Mouse (Mus musculus): ENCODE measurements around the gene Nfil3. TPM values are rescaled to one million over a fixed set of nuclear protein-coding genes. Genes with fewer than 3 reads are reported as not detected.
A peak's percentile ranks its signal among the peaks of the same experiment; 100 is the strongest.

The Nfil3 gene
- polyA plus RNA-seq, 1 experiment from 2014 or later = 45.6 TPM

GRCm38 (mm10) chr13:52962922-52963321 lies 18.0 kb downstream of the Nfil3 start:
- Histone ChIP-seq H3K27ac (no peak overlapping the region), H3K9ac (no peak overlapping the region), H3K36me3 (peaks cover 31% of the 10 kb centered on the region), H3K27me3 (no peaks in the 10 kb centered on the region), H3K4me2 (no peak overlapping the region), H3K4me1 (no peaks in the 10 kb centered on the region), H3K9me3 (no peaks in the 10 kb centered on the region), H3K4me3 (no peak overlapping the region)
- ATAC-seq (ENCODE audit: insufficient number of reproducible peaks, low FRiP score, low TSS enrichment, low read depth) = no peak
- WGBS = 90% methylated on average over 4 of the region's 4 CpGs

DNA sequence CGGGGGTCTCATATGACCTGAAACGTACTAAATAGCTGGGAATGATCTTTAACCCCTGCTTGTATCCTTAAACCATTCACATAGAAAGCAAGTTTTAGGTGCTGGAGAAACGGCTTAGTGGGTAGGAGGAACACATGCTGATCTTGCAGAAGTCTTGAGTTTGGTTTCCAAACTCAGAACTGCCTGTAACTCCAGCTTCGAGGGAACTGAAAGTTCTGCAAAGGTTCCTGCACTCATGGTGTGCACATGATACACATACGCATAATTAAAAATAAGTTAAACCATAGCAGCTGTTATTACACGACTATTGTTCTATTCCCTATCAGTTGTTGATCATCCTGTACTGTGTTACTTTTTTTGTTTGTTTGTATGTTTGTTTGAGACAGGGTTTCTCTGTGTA lies 18.5 kb downstream of the Nfil3 start:
- ATAC-seq (ENCODE audit: insufficient number of reproducible peaks, low FRiP score, low TSS enrichment, low read depth) = no peak
- no peak overlapping the region for H3K4me3 ChIP-seq
- WGBS = 82% methylated on average over 6 of the region's 6 CpGs
- no peaks in the 10 kb centered on the region for H3K9me3 ChIP-seq
- no peaks in the 10 kb centered on the region for H3K27me3 ChIP-seq
- no peak overlapping the region for H3K4me2 ChIP-seq
- peaks cover 26% of the 10 kb centered on the region for H3K36me3 ChIP-seq
- H3K9ac ChIP-seq = no peak overlapping the region
- H3K27ac ChIP-seq = no peak overlapping the region
- H3K4me1 ChIP-seq = no peaks in the 10 kb centered on the region

DNA sequence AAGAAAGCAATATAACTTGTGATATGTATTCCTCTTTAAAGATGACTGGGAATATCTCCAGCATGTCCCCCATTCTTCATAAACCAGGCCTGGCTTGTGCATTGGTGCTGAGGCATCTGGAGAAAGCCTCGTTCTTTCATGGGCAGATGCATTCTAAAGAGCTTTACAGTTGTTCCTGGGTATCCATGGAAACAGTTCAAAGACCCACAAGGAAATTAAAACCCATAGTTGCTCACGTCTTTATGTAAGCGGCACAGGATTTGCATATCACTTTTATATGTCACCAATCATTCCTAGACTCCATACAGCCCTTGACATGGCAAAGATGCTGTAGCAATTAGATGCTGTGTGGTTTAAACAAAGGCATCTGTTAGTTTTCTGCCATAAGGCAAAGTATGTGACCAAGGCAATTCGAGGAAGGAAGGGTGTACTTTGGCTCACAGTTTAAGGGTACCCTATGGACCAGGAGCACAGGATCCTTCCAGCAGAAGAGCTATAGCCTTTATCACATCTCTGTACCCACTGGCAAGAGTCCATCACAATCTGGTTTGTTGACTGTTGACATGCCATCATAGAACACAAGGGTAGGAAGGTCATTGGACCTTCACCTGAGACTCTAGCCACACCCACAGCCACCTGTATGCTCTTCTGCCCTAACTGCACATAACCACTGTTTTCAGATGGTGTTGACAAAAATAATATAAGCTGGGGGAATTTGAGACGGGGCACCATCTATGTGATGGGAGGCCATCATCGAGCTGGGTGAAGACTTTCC lies 26.9 kb downstream of the Nfil3 start:
- H3K27ac ChIP-seq = no peak overlapping the region
- WGBS = 84% methylated on average over 6 of the region's 6 CpGs
- no peak overlapping the region for H3K4me2 ChIP-seq

GRCm38 (mm10) chr13:52949211-52949610 lies 31.7 kb downstream of the Nfil3 start:
- no peak overlapping the region for H3K4me2 ChIP-seq
- no peaks in the 10 kb centered on the region for H3K4me1 ChIP-seq
- 62% methylated on average over 3 of the region's 3 CpGs for WGBS
- no peaks in the 10 kb centered on the region for H3K9me3 ChIP-seq
- H3K27me3 ChIP-seq = no peaks in the 10 kb centered on the region
- no peaks in the 10 kb centered on the region for H3K36me3 ChIP-seq
- no peak overlapping the region for H3K4me3 ChIP-seq
- H3K9ac ChIP-seq = no peak overlapping the region
- no peak overlapping the region for H3K27ac ChIP-seq
- ATAC-seq (ENCODE audit: insufficient number of reproducible peaks, low FRiP score, low TSS enrichment, low read depth) = no peak

More for the DNA sequence above, 26.9 kb downstream of the Nfil3 start:
- no peak for ATAC-seq (ENCODE audit: insufficient number of reproducible peaks, low FRiP score, low TSS enrichment, low read depth)
- H3K4me1 ChIP-seq = no peaks in the 10 kb centered on the region
- no peaks in the 10 kb centered on the region for H3K9me3 ChIP-seq
- no peaks in the 10 kb centered on the region for H3K36me3 ChIP-seq
- H3K9ac ChIP-seq = no peak overlapping the region
- no peaks in the 10 kb centered on the region for H3K27me3 ChIP-seq
- no peak overlapping the region for H3K4me3 ChIP-seq

DNA sequence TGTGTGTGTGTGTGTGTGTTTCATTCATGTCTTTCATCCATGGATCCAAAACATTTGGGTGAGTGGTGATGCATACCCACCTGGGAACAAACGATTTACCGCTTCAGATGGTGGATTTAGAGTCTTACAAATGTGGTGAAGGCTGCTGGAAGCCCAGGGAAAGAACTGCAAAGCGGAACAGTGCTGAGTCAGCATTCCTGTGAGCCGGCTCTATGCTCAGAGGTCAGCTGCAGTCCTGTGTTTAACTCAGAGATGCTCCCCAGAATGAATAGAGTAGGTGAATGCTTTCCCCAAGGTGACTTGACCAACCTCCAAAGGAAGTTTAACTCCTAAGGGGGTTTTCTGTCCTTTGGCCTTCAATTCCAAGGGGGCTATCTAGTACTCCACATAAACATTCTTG lies 33.3 kb downstream of the Nfil3 start:
- H3K4me3 ChIP-seq = no peak overlapping the region
- H3K27ac ChIP-seq = no peak overlapping the region
- no peaks in the 10 kb centered on the region for H3K9me3 ChIP-seq
- WGBS = 78% methylated on average over 4 of the region's 4 CpGs
- H3K9ac ChIP-seq = no peak overlapping the region
- no peaks in the 10 kb centered on the region for H3K27me3 ChIP-seq
- H3K36me3 ChIP-seq = no peaks in the 10 kb centered on the region
- ATAC-seq (ENCODE audit: insufficient number of reproducible peaks, low FRiP score, low TSS enrichment, low read depth) = no peak
- H3K4me1 ChIP-seq = no peaks in the 10 kb centered on the region
- H3K4me2 ChIP-seq = no peak overlapping the region

DNA sequence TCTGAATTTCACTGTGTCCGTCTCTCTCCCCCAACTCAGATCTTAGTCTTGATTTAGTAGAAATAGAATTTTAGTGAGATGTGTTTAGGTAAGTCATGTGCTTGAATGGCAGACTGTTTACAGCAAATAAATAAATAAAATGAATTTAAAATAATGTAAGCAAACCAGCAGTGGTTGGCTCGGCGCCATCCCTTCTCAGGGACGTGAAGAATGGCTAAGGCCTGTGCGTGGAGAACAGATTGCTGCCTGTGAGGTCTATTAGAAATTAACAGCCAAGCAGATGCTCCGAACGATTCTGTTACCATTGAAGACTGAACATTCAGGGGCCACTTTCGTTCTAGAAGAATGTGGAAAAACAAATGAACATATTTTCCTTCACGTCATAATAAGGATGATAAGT lies 35.1 kb downstream of the Nfil3 start:
- no peak for ATAC-seq (ENCODE audit: insufficient number of reproducible peaks, low FRiP score, low TSS enrichment, low read depth)
- no peak overlapping the region for H3K9ac ChIP-seq
- H3K27me3 ChIP-seq = no peaks in the 10 kb centered on the region
- H3K4me3 ChIP-seq = no peak overlapping the region
- H3K4me1 ChIP-seq = no peaks in the 10 kb centered on the region
- no peak overlapping the region for H3K4me2 ChIP-seq
- H3K9me3 ChIP-seq = no peaks in the 10 kb centered on the region
- H3K27ac ChIP-seq = no peak overlapping the region
- H3K36me3 ChIP-seq = no peaks in the 10 kb centered on the region
- WGBS = 76% methylated on average over 9 of the region's 9 CpGs

GRCm38 (mm10) chr13:52944116-52944515 lies 36.8 kb downstream of the Nfil3 start:
- Histone ChIP-seq H3K36me3 (no peaks in the 10 kb centered on the region), H3K27ac (no peak overlapping the region), H3K27me3 (no peaks in the 10 kb centered on the region), H3K4me2 (no peak overlapping the region), H3K9me3 (no peaks in the 10 kb centered on the region), H3K4me3 (no peak overlapping the region), H3K9ac (no peak overlapping the region), H3K4me1 (no peaks in the 10 kb centered on the region)
- ATAC-seq (ENCODE audit: insufficient number of reproducible peaks, low FRiP score, low TSS enrichment, low read depth) = no peak
- WGBS = 47% methylated on average over 4 of the region's 4 CpGs

- H3K27me3 ChIP-seq = no peaks in the 10 kb centered on the region
- ATAC-seq (ENCODE audit: insufficient number of reproducible peaks, low FRiP score, low TSS enrichment, low read depth) = no peak
- 83% methylated on average over 1 of the region's 1 CpGs for WGBS
- no peak overlapping the region for H3K27ac ChIP-seq
- H3K36me3 ChIP-seq = no peaks in the 10 kb centered on the region
- no peaks in the 10 kb centered on the region for H3K4me1 ChIP-seq
- no peak overlapping the region for H3K4me2 ChIP-seq
- no peak overlapping the region for H3K9ac ChIP-seq
- no peak overlapping the region for H3K4me3 ChIP-seq
- no peaks in the 10 kb centered on the region for H3K9me3 ChIP-seq
These were observed 37.9 kb downstream of the Nfil3 start for GRCm38 (mm10) chr13:52942876-52943388.

GRCm38 (mm10) chr13:52940956-52941355 lies 39.9 kb downstream of the Nfil3 start:
- Histone ChIP-seq H3K27me3 (no peaks in the 10 kb centered on the region), H3K36me3 (no peaks in the 10 kb centered on the region), H3K4me3 (no peak overlapping the region), H3K4me1 (no peaks in the 10 kb centered on the region), H3K9me3 (no peaks in the 10 kb centered on the region), H3K9ac (no peak overlapping the region), H3K4me2 (no peak overlapping the region), H3K27ac (no peak overlapping the region)
- no peak for ATAC-seq (ENCODE audit: insufficient number of reproducible peaks, low FRiP score, low TSS enrichment, low read depth)
- WGBS = 88% methylated on average over 7 of the region's 7 CpGs

- Histone ChIP-seq H3K4me2 (no peak overlapping the region), H3K4me1 (peaks cover 19% of the 10 kb centered on the region), H3K4me3 (no peak overlapping the region), H3K27me3 (no peaks in the 10 kb centered on the region), H3K9ac (no peak overlapping the region), H3K36me3 (no peaks in the 10 kb centered on the region), H3K27ac (no peak overlapping the region), H3K9me3 (no peaks in the 10 kb centered on the region)
- WGBS = 54% methylated on average over 10 of the region's 10 CpGs
- no peak for ATAC-seq (ENCODE audit: insufficient number of reproducible peaks, low FRiP score, low TSS enrichment, low read depth)
These were observed 50.3 kb downstream of the Nfil3 start for GRCm38 (mm10) chr13:52930582-52930981.

- Histone ChIP-seq H3K9ac (peak within 1 kb of the TSS; percentile 58), H3K4me2 (peak within 1 kb of the TSS; percentile 64), H3K27me3 (no peaks in the 10 kb centered on the region), H3K27ac (peak within 1 kb of the TSS; percentile 81), H3K9me3 (no peaks in the 10 kb centered on the region), H3K4me1 (peaks cover 19% of the 10 kb centered on the region), H3K36me3 (no peaks in the 10 kb centered on the region), H3K4me3 (peak within 1 kb of the TSS; percentile 91)
- under 1% methylated on average over 60 of the region's 63 CpGs for WGBS
- ATAC-seq (ENCODE audit: insufficient number of reproducible peaks, low FRiP score, low TSS enrichment, low read depth) = peak; percentile 90
These were observed 51.4 kb downstream of the Nfil3 start, which contains the start of gene Auh for GRCm38 (mm10) chr13:52929209-52930171. TSS of gene Auh (minus strand) at chr13:52929681.

DNA sequence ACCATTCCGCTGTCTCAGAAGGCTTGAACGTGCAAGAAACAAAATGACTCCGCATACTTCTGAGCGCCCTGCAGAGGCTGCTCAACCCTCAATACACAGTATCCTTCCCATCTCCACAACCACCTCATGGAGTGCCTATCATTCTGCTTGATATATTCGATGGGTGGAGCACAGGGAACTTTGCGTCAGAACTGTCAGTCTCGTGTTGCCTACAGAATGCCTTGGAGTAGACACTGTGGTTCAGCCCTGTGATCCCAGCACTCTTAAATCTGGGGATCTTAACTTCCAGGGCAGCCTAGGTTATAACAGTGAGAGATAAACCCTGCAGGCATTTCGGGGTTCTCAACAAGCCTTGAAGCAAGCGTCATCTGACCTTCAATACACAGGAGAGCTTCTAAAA lies 52.5 kb downstream of the Nfil3 start:
- no peak for ATAC-seq (ENCODE audit: insufficient number of reproducible peaks, low FRiP score, low TSS enrichment, low read depth)
- H3K9me3 ChIP-seq = no peaks in the 10 kb centered on the region
- H3K36me3 ChIP-seq = no peaks in the 10 kb centered on the region
- peaks cover 19% of the 10 kb centered on the region for H3K4me1 ChIP-seq
- 60% methylated on average over 9 of the region's 9 CpGs for WGBS
- H3K4me2 ChIP-seq = peak overlapping the region; percentile 64
- H3K4me3 ChIP-seq = peak overlapping the region; percentile 91
- H3K27ac ChIP-seq = no peak overlapping the region
- no peak overlapping the region for H3K9ac ChIP-seq
- H3K27me3 ChIP-seq = no peaks in the 10 kb centered on the region
